In the genomic region with DNA sequence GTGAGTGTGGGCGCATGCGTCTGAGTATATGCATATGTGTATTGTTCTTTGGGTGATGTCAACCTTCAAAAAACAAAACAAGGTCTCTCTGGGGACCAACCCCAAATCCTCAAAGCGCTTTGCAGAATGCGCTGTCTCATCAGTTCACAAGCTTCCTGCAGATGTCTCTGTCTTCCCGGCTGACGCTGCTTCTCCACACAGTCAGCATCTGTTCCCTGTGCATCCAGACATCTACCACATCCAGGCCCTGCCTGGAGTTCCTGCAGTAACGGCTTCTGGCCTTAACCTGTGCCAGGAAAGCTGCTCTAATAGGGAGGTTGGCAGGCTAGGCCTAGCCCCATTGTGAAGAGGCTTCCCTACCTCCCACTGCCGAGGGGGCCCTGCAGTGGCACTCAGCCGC, we compare ENCODE assay signal across 16 mouse cellular contexts.
DNase-seq lines count a peak whose midpoint lies in the region; ATAC-seq and TF ChIP-seq lines count a peak whose summit lies in the region.
"Had no signal": no experiment of that assay in that cellular context is flagged by ENCODE, and none has a peak within 500 bp of the region (broad histone marks: within the 10 kb centered on the region; RNA-seq: fewer than 3 reads in every experiment).

No protein-coding gene starts in this region.

- H3K36me3 ChIP-seq in midbrain, embryonic 15.5 days (replicated peaks), result no peaks in the 10 kb centered on the region
- H3K36me3 ChIP-seq: heart, embryonic 15.5 days; liver, embryonic 13.5 days had no signal

- ATAC-seq in frontal cortex, adult (ENCODE audit: low TSS enrichment), result peak; percentile 73
- no peak for ATAC-seq in midbrain, embryonic 15.5 days (replicated peaks)
- no peak for ATAC-seq in megakaryocyte progenitor cell, adult 5-6 weeks (replicated peaks; ENCODE audit: poor library complexity)

- 78% methylated on average over 9 of the region's 9 CpGs for WGBS in midbrain, embryonic 15.5 days

- no peaks in the 10 kb centered on the region for H3K4me1 ChIP-seq in midbrain, embryonic 15.5 days
- H3K4me1 ChIP-seq: heart, embryonic 15.5 days; liver, embryonic 13.5 days; megakaryocyte, embryonic 14.5 days had no signal

- no peak overlapping the region for H3K4me3 ChIP-seq in midbrain, embryonic 15.5 days
- H3K4me3 ChIP-seq: heart, embryonic 15.5 days; liver, embryonic 13.5 days; megakaryocyte, embryonic 14.5 days had no signal

- no peak for TF ChIP-seq POLR2A in brain, embryonic 14.5 days (IDR thresholded peaks at IDR 0.05; ENCODE audit: borderline replicate concordance, extremely low read depth, insufficient read depth, insufficient read length, poor library complexity, severe bottlenecking)

- no peak for TF ChIP-seq CTCF in brain, embryonic 14.5 days (IDR thresholded peaks at IDR 0.05; ENCODE audit: borderline replicate concordance, extremely low read depth, insufficient read depth, insufficient read length)

- DNase-seq in frontal cortex, postnatal 25 days (ENCODE audit: low spot score in 2 of 2), result no peak
- peak; percentile 21 for DNase-seq in brain, embryonic 14.5 days (ENCODE audit: low read depth)
- DNase-seq in layer of hippocampus, adult 9-11 months, result peak; percentile 37
- peak; percentile 14 to 29 for DNase-seq in right cerebral cortex, adult 2 months (ENCODE audit: low spot score in 2 of 2)
- DNase-seq in spleen, postnatal 36 days (ENCODE audit: low spot score in 2 of 2), result no peak
- DNase-seq: adrenal gland, postnatal 14 days; cerebellum, postnatal 25 days; heart, adult 11 months; kidney, adult 2 months; kidney, postnatal 4 days; liver, embryonic 13.5 days had no signal

- no peak overlapping the region for H3K9ac ChIP-seq in midbrain, embryonic 15.5 days
- H3K9ac ChIP-seq: heart, embryonic 15.5 days; liver, embryonic 13.5 days had no signal

- no peaks in the 10 kb centered on the region for H3K9me3 ChIP-seq in midbrain, embryonic 15.5 days
- H3K9me3 ChIP-seq: heart, embryonic 15.5 days; liver, embryonic 13.5 days had no signal

- no peaks in the 10 kb centered on the region for H3K27me3 ChIP-seq in midbrain, embryonic 15.5 days (replicated peaks)
- H3K27me3 ChIP-seq: heart, embryonic 15.5 days; liver, embryonic 13.5 days; megakaryocyte, embryonic 14.5 days had no signal

- H3K27ac ChIP-seq in midbrain, embryonic 15.5 days, result no peak overlapping the region
- H3K27ac ChIP-seq: heart, embryonic 15.5 days; liver, embryonic 13.5 days had no signal

- H3K4me2 ChIP-seq in midbrain, embryonic 15.5 days, result no peak overlapping the region
- H3K4me2 ChIP-seq: heart, embryonic 15.5 days; liver, embryonic 13.5 days had no signal

Comparison
In these comparisons a context has a peak if more than half of its experiments do, and no peak if none do; other contexts are left out.
1. DNase-seq: peak in brain, embryonic 14.5 days (single experiment), layer of hippocampus, adult 9-11 months (single experiment) and right cerebral cortex, adult 2 months (2 of 2); none in frontal cortex, postnatal 25 days (0 of 2) and spleen, postnatal 36 days (0 of 2).